8 mouse cellular contexts compared by ENCODE assay signal in the genomic region with DNA sequence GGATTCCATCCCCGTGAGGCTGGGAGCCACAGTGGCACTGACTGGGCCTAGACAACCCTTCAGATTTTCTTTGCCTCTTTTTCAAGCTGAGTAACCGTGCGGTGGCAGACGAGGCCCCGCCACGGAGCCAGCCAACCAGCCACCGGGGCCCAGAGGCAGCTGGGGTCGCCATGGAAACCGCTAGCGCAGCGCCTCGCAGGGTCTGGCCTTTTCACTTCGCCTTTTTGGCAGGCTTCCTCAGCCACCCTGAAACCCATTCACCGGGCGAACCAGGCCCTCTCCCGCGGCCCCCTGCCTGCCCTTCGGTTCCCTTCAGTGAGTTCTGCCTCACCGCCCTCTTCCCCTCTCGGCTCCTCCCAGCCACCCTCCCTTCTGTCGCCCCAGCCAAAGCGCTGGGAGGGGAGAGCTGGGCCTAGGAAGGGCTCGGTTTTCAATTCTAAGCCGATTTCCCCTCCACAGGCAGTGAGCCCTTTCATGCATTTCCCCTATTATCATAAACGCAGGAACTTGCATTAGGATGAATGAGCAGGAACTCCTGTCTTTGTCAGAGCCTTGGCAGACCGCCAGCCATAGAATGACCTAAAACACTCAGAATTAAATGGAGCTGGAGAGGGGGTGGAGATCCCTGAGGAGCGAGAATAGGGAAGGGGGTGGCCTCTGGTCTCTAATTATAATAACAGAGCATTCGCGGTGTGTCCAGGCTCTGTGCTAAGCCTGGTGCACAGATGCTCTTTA.
DNase-seq lines count a peak whose midpoint lies in the region; ATAC-seq and TF ChIP-seq lines count a peak whose summit lies in the region.

No protein-coding gene starts in this region.

- H3K9ac ChIP-seq in forebrain, embryonic 13.5 days, result peak overlapping the region; percentile 57
- H3K9ac ChIP-seq in neural tube, embryonic 13.5 days, result peak overlapping the region; percentile 69

- no peaks in the 10 kb centered on the region for H3K27me3 ChIP-seq in E14TG2a.4 (ENCODE audit: insufficient read depth, low read length)
- no peaks in the 10 kb centered on the region for H3K27me3 ChIP-seq in forebrain, embryonic 13.5 days
- no peaks in the 10 kb centered on the region for H3K27me3 ChIP-seq in neural tube, embryonic 13.5 days
- no peaks in the 10 kb centered on the region for H3K27me3 ChIP-seq in testis, adult 2 months (ENCODE audit: control insufficient read depth, insufficient read depth, low read length)

- peaks cover 21% of the 10 kb centered on the region for H3K36me3 ChIP-seq in E14TG2a.4 (ENCODE audit: insufficient read depth, low read length)
- no peaks in the 10 kb centered on the region for H3K36me3 ChIP-seq in forebrain, embryonic 13.5 days (ENCODE audit: poor library complexity, severe bottlenecking)
- H3K36me3 ChIP-seq in neural tube, embryonic 13.5 days, result no peaks in the 10 kb centered on the region
- H3K36me3 ChIP-seq in testis, adult 2 months (ENCODE audit: control insufficient read depth, insufficient read depth, low read length), result no peaks in the 10 kb centered on the region

- no peak for TF ChIP-seq POLR2A in testis, adult 2 months (IDR thresholded peaks at IDR 0.05; ENCODE audit: control insufficient read depth, low read depth, low read length)

- no peak for TF ChIP-seq CTCF in E14TG2a.4 (conservative IDR thresholded peaks at IDR 0.05; ENCODE audit: low read length)
- TF ChIP-seq CTCF in testis, adult 2 months (IDR thresholded peaks at IDR 0.05; ENCODE audit: control insufficient read depth, insufficient read depth, insufficient replicate concordance, low read depth, low read length), result no peak

- ATAC-seq in cerebellum, adult (ENCODE audit: insufficient number of reproducible peaks, low FRiP score, low TSS enrichment), result peak; percentile 75
- ATAC-seq in forebrain, embryonic 13.5 days, result peak; percentile 91
- ATAC-seq in neural tube, embryonic 13.5 days (ENCODE audit: low read depth), result peak; percentile 91

- H3K4me3 ChIP-seq in E14TG2a.4 (replicated peaks; ENCODE audit: low read length), result peak overlapping the region; percentile 78
- peak overlapping the region; percentile 15; the same call in 1 of the 2 replicates for H3K4me3 ChIP-seq in forebrain, embryonic 13.5 days
- peak overlapping the region; percentile 13; the same call in 1 of the 2 replicates for H3K4me3 ChIP-seq in neural tube, embryonic 13.5 days
- H3K4me3 ChIP-seq in testis, adult 2 months (ENCODE audit: control insufficient read depth, low read depth, low read length), result peak overlapping the region; percentile 84

- peak overlapping the region; percentile 51 for H3K4me2 ChIP-seq in forebrain, embryonic 13.5 days
- H3K4me2 ChIP-seq in neural tube, embryonic 13.5 days, result peak overlapping the region; percentile 46

- intact Hi-C loops in heart, postnatal 10 days (cut with DNase I), result loop anchor here (2.0 kb wide), 2 partner anchors 23 to 59 kb away; no protein-coding TSS in a partner anchor

- DNase-seq in heart, postnatal 10 days, result peak; percentile 93 to 94
- peak; percentile 93 to 96 for DNase-seq in kidney, postnatal 4 days
- peak; percentile 92 for DNase-seq in lung, adult 18-20 months

- H3K4me1 ChIP-seq in E14TG2a.4 (replicated peaks; ENCODE audit: low read depth, low read length), result peaks cover 78% of the 10 kb centered on the region
- H3K4me1 ChIP-seq in forebrain, embryonic 13.5 days, result peaks cover 65% of the 10 kb centered on the region
- H3K4me1 ChIP-seq in neural tube, embryonic 13.5 days (replicated peaks), result peaks cover 68% of the 10 kb centered on the region
- peaks cover 19% of the 10 kb centered on the region for H3K4me1 ChIP-seq in testis, adult 2 months (ENCODE audit: control insufficient read depth, insufficient read depth, low read length)

- peak overlapping the region; percentile 100 for H3K27ac ChIP-seq in forebrain, embryonic 13.5 days
- H3K27ac ChIP-seq in neural tube, embryonic 13.5 days (replicated peaks), result peak overlapping the region; percentile 100
- H3K27ac ChIP-seq in testis, adult 2 months (ENCODE audit: control insufficient read depth, insufficient read depth, low read depth, low read length), result peak overlapping the region; percentile 23; the same call in 1 of the 2 replicates

- peaks cover 18% of the 10 kb centered on the region for H3K9me3 ChIP-seq in E14TG2a.4 (ENCODE audit: low read length)
- no peaks in the 10 kb centered on the region for H3K9me3 ChIP-seq in forebrain, embryonic 13.5 days (replicated peaks)
- H3K9me3 ChIP-seq in neural tube, embryonic 13.5 days, result no peaks in the 10 kb centered on the region

- WGBS in forebrain, embryonic 13.5 days, result under 1% methylated on average over 29 of the region's 29 CpGs
- under 1% methylated on average over 29 of the region's 29 CpGs for WGBS in neural tube, embryonic 13.5 days

Comparison
In these comparisons a context has a peak if more than half of its experiments do, and no peak if none do; other contexts are left out.
1. Peak in every context shown above with its lines: DNase-seq, ATAC-seq, H3K4me3 ChIP-seq and H3K27ac ChIP-seq.
2. H3K4me3 ChIP-seq: peak in every context shown above with its lines; median percentile 84 in testis, adult 2 months; 78 in E14TG2a.4; 15 in forebrain, embryonic 13.5 days; 13 in neural tube, embryonic 13.5 days.
3. H3K27ac ChIP-seq: peak in every context shown above with its lines; median percentile 100 in forebrain, embryonic 13.5 days; 100 in neural tube, embryonic 13.5 days; 23 in testis, adult 2 months.